ENCODE assay signal across 9 mouse cellular contexts in genomic region chr5:30105668-30106300, GRCm38 (mm10). TPM values are rescaled to one million over a fixed set of nuclear protein-coding genes. Genes with fewer than 3 reads are reported as not detected.
DNase-seq lines count a peak whose midpoint lies in the region; ATAC-seq lines count a peak whose summit lies in the region.
"Had no signal": no experiment of that assay in that cellular context is flagged by ENCODE, and none has a peak within 500 bp of the region (broad histone marks: within the 10 kb centered on the region; RNA-seq: fewer than 3 reads in every experiment).

3110082J24Rik (minus strand) TSS chr5:30106086.

- peaks cover 36% of the 10 kb centered on the region for H3K9me3 ChIP-seq in megakaryocyte, embryonic 14.5 days
- 0 out of 2 replicates have a peak, but pooled peaks cover 6% of the 10 kb centered on the region for H3K9me3 ChIP-seq in hindbrain, embryonic 12.5 days (replicated peaks)
- no peaks in the 10 kb centered on the region for H3K9me3 ChIP-seq in midbrain, embryonic 15.5 days

- H3K9ac ChIP-seq in hindbrain, embryonic 12.5 days = peak within 1 kb of the TSS; percentile 84
- H3K9ac ChIP-seq in midbrain, embryonic 15.5 days = peak within 1 kb of the TSS; percentile 58

- H3K27me3 ChIP-seq in megakaryocyte, embryonic 14.5 days (replicated peaks) = peaks cover 91% of the 10 kb centered on the region
- H3K27me3 ChIP-seq in hindbrain, embryonic 12.5 days = peaks cover 32% of the 10 kb centered on the region
- no peaks in the 10 kb centered on the region for H3K27me3 ChIP-seq in midbrain, embryonic 15.5 days (replicated peaks)

- ATAC-seq in frontal cortex, adult (ENCODE audit: low TSS enrichment) = peak; percentile 38; the same call in 1 of the 2 replicates
- ATAC-seq in megakaryocyte, adult 5-6 weeks (ENCODE audit: poor library complexity, severe bottlenecking) = no peak
- ATAC-seq in hindbrain, embryonic 12.5 days (ENCODE audit: low FRiP score) = peak; percentile 38
- peak; percentile 38 for ATAC-seq in midbrain, embryonic 15.5 days (replicated peaks)
- no peak for ATAC-seq in megakaryocyte-erythroid progenitor cell, adult 5-6 weeks (replicated peaks; ENCODE audit: low FRiP score, low TSS enrichment, poor library complexity, severe bottlenecking)

- under 1% methylated on average over 27 of the region's 29 CpGs for WGBS in hindbrain, embryonic 12.5 days
- WGBS in midbrain, embryonic 15.5 days = under 1% methylated on average over 29 of the region's 29 CpGs

- H3K4me3 ChIP-seq in megakaryocyte, embryonic 14.5 days (replicated peaks) = peak within 1 kb of the TSS; percentile 84
- H3K4me3 ChIP-seq in hindbrain, embryonic 12.5 days = peak within 1 kb of the TSS; percentile 76
- H3K4me3 ChIP-seq in midbrain, embryonic 15.5 days = peak within 1 kb of the TSS; percentile 64

- H3K4me1 ChIP-seq in megakaryocyte, embryonic 14.5 days = peaks cover 41% of the 10 kb centered on the region
- H3K4me1 ChIP-seq in hindbrain, embryonic 12.5 days = peaks cover 55% of the 10 kb centered on the region
- H3K4me1 ChIP-seq in midbrain, embryonic 15.5 days = peaks cover 57% of the 10 kb centered on the region

- no peaks in the 10 kb centered on the region for H3K36me3 ChIP-seq in megakaryocyte, embryonic 14.5 days (replicated peaks; ENCODE audit: low read length)
- no peaks in the 10 kb centered on the region for H3K36me3 ChIP-seq in hindbrain, embryonic 12.5 days
- no peaks in the 10 kb centered on the region for H3K36me3 ChIP-seq in midbrain, embryonic 15.5 days (replicated peaks)

- H3K27ac ChIP-seq in hindbrain, embryonic 12.5 days = peak within 1 kb of the TSS; percentile 88
- H3K27ac ChIP-seq in midbrain, embryonic 15.5 days = peak within 1 kb of the TSS; percentile 73

- H3K4me2 ChIP-seq in hindbrain, embryonic 12.5 days (replicated peaks) = peak within 1 kb of the TSS; percentile 78
- H3K4me2 ChIP-seq in midbrain, embryonic 15.5 days = peak within 1 kb of the TSS; percentile 99

- no peak for DNase-seq in frontal cortex, postnatal 36 days (ENCODE audit: low spot score in 2 of 2)
- DNase-seq in cerebellum, adult 18-20 months = no peak

RNA-seq across cellular contexts. Expression of gene 3110082J24Rik, which starts in this region (rescaled TPM):
- polyA plus RNA-seq in megakaryocyte, embryonic 14.5 days (2012; ENCODE audit: insufficient read depth, low replicate concordance) = not detected in 2 replicates
- not detected in 2 replicates for total RNA-seq in megakaryocyte, adult 5-6 weeks (2015)
- total RNA-seq in megakaryocyte, adult 5-6 weeks (2017) = not detected in 2 replicates
- polyA plus RNA-seq in hindbrain, embryonic 12.5 days (2016; fragmentation: Nextera tagmentation; extraction: Ambion mirVana) = 4.7 and 6.8 TPM in 2 replicates
- polyA plus RNA-seq in midbrain, embryonic 15.5 days (2015; fragmentation: Nextera tagmentation; extraction: Ambion mirVana) = 3.1 and 3.9 TPM in 2 replicates
- total RNA-seq in megakaryocyte-erythroid progenitor cell, adult 5-6 weeks (2014; fragmentation: Nextera tagmentation) = not detected in 2 replicates
- not detected in 2 replicates for total RNA-seq in megakaryocyte-erythroid progenitor cell, adult 5-6 weeks (2017)
- total RNA-seq: neutrophil, adult 5-6 weeks had no signal

Comparison
In these comparisons a context has a peak if more than half of its experiments do, and no peak if none do; other contexts are left out.
1. ATAC-seq: peak in frontal cortex, adult (single experiment), hindbrain, embryonic 12.5 days (single experiment) and midbrain, embryonic 15.5 days (single experiment); none in megakaryocyte, adult 5-6 weeks (single experiment) and megakaryocyte-erythroid progenitor cell, adult 5-6 weeks (single experiment).
2. Peak in every context shown above with its lines, with median percentiles within 50 percentile points of each other: H3K4me3 ChIP-seq.